Mouse (Mus musculus) layer of hippocampus, adult 9-11 months (tissue): ENCODE data around the gene Hhipl1.

ENCODE experiments used
- DNase-seq: peaks from one replicate; pipeline ENCODE4 v3.0.0; 2022

Hhipl1 gene

GRCm38 (mm10) chr12:108305812-108306794 lies at the start of gene Hhipl1:
Gene Hhipl1 (plus strand): TSS chr12:108306270.
- DNase-seq, result no peak

- DNase-seq, result no peak
Measured at GRCm38 (mm10) chr12:108256734-108257133, 49.3 kb upstream of the Hhipl1 start.

GRCm38 (mm10) chr12:108259322-108260049 lies 46.6 kb upstream of the Hhipl1 start:
- DNase-seq, result no peak

GRCm38 (mm10) chr12:108260950-108261349 lies 45.1 kb upstream of the Hhipl1 start:
- DNase-seq, result no peak

GRCm38 (mm10) chr12:108264918-108265317 lies 41.2 kb upstream of the Hhipl1 start:
- no peak for DNase-seq

- DNase-seq, result peak; percentile 42
Measured at GRCm38 (mm10) chr12:108265831-108266619, 40.0 kb upstream of the Hhipl1 start.

GRCm38 (mm10) chr12:108267653-108268052 lies 38.4 kb upstream of the Hhipl1 start:
- DNase-seq, result no peak

- no peak for DNase-seq
Measured at GRCm38 (mm10) chr12:108268970-108269369, 37.1 kb upstream of the Hhipl1 start.

- DNase-seq, result no peak
Measured at GRCm38 (mm10) chr12:108269699-108270098, 36.4 kb upstream of the Hhipl1 start.

- DNase-seq, result no peak
Measured at GRCm38 (mm10) chr12:108270240-108270919, 35.7 kb upstream of the Hhipl1 start.

- DNase-seq, result no peak
Measured at GRCm38 (mm10) chr12:108271351-108272142, 34.5 kb upstream of the Hhipl1 start.

- DNase-seq, result no peak
Measured at GRCm38 (mm10) chr12:108272143-108272635, 33.9 kb upstream of the Hhipl1 start.

- no peak for DNase-seq
Measured at GRCm38 (mm10) chr12:108273466-108274312, 32.4 kb upstream of the Hhipl1 start.

- DNase-seq, result no peak
Measured at GRCm38 (mm10) chr12:108274313-108274595, 31.8 kb upstream of the Hhipl1 start.

GRCm38 (mm10) chr12:108274661-108275507 lies 31.2 kb upstream of the Hhipl1 start, which contains the start of gene Ccdc85c:
Gene Ccdc85c (minus strand): TSS chr12:108275425.
- no peak for DNase-seq

GRCm38 (mm10) chr12:108275508-108275890 lies 30.6 kb upstream of the Hhipl1 start:
- DNase-seq, result peak; percentile 97

GRCm38 (mm10) chr12:108275920-108276822 lies 29.9 kb upstream of the Hhipl1 start:
- DNase-seq, result no peak

GRCm38 (mm10) chr12:108277341-108277841 lies 28.7 kb upstream of the Hhipl1 start:
- no peak for DNase-seq
